Mouse (Mus musculus) adrenal gland (tissue): ENCODE results near the gene Trmt1.
"Not testable (repeated sequence)": the region's sequence is repeated elsewhere in the genome, so short reads cannot be mapped to it uniquely, and the experiment has no call there.

ENCODE experiments used
- intact Hi-C: fragments of 180-260 bp; cut with DNase I; formaldehyde crosslinking; loops from one replicate; pipeline ENCODE4 v1.15.1; 2025

The Trmt1 gene

DNA sequence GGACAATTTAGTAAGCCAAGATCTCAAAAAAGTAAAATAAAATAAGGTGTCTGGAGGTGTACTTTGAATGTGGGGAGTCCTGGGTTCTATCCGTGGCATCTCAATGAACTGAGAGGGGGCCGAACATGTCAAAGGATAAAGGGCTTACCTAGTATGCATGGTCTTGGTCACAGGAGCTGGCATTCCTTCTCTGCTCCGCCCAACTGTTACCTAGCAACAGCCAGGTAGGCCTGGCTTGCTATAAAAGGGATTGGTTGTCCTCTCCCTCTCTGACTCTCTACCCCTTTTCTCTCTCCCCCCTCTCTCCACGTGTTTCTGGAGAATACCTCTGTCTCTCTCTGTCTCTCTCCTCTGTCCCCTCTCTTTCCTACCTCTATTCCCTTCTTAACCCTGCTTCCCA, 28.4 kb upstream of the Trmt1 start:
- intact Hi-C loops = no loop called here

DNA sequence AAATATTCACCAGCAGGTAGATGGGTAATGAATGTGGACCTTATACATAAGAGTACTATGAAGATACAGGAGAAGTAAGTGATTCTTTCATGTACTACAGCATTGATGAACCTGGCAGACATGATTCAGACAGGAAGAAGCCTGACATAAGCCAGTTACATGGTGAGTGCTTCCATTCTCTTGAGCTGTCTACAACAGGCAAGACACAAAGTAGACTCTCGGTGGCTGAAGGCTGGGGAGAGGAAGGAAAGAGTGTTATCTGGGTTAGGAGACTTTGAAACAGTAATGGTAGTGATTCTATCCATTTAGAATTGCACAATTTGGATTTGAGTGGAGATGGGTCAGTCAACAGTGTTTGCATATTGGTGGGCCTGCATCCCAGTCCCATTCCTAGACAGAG, 27.2 kb upstream of the Trmt1 start:
- intact Hi-C loops = no loop called here

DNA sequence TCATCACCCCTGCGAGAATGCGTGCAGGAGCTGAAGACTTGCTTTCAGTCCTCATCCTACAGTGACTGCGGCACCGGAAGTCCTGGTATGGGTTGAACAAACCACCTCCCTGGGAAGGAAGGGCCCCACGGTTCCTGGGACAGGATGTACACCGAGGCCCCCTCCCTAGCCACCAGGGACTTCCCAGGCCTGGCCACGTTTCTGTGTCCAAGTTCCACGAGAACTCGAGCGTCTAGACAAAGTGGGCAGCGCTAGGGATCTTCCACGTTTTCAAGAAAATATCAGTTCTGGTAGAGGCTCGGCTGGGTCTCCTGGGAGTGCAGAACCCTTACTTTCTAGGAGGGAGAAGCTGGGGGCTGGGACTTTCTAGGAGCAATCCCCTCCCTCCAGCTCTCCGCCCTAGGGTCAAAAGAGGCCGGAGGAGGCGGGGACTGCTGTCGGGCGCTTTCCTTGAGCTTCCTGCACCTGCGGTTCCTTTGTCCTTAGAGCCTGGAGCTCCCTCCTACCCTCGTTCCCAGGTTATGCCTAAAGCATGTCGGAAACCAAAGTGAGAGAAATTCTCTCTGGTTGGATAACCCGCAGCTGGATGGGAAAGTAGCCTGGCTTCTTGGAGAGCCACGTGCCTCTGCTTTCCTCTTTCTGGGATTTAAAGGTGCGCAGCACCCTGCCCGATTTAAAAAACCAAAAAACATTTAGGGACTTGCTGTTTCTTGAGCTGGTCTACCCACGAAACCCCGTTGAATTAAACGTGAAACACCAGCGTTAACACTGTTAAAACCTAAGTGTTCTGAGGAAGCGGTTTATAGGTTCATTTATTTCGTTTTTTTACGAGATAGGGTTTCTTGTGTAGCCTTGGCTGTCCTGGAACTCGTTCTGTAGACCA, 25.9 kb upstream of the Trmt1 start:
- intact Hi-C loops = no loop called here

DNA sequence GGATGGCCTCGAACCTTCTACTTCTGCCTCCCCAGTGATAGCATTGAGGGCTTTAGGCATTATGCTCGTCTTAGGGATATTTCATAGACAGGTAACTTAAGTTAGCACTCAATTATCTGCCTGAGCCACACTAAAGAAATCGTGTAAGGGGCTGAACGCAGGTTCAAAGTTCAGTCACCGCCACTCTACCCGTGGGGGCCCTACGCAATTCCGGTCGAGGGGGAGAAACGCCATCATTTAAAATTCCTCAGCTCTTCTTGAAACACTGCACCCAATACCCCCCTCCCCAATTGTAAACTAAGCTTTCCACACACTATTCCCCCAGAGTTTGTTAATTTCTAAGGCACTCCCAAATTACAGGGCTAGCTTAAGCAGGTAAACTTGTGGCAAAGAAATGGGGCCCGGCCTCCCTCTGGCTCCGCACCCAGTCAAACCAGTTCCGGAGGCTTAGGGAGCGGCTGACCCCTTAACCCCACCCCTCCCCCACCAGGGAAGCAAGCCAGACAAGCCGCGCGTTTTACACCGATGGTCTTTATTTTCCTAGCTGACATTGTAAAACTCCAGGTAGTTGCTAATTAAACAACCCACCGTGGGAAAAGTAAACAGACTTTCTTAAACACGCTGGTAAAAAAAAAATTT, 25.2 kb upstream of the Trmt1 start:
- intact Hi-C loops = no loop called here

DNA sequence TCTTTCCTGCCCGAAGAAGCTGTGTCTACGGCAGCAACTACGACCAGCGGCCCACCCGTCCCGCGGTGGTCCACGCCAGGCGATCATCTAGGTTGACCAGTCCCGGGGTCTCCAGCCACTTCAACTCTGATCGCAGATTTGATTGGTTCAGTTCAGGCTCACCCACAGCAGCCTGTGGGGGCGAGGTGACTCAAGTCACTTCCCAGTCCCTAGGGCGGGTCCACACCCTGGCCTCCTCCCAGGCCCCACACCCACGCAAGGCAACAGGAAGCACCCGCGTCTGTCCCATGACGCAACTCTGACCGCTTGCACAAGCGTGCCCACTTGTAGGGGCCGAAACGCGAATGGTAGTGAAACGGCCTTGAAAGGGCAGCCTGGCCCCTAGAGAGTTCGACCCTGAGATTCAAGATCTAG, 24.6 kb upstream of the Trmt1 start:
- intact Hi-C loops = no loop called here

DNA sequence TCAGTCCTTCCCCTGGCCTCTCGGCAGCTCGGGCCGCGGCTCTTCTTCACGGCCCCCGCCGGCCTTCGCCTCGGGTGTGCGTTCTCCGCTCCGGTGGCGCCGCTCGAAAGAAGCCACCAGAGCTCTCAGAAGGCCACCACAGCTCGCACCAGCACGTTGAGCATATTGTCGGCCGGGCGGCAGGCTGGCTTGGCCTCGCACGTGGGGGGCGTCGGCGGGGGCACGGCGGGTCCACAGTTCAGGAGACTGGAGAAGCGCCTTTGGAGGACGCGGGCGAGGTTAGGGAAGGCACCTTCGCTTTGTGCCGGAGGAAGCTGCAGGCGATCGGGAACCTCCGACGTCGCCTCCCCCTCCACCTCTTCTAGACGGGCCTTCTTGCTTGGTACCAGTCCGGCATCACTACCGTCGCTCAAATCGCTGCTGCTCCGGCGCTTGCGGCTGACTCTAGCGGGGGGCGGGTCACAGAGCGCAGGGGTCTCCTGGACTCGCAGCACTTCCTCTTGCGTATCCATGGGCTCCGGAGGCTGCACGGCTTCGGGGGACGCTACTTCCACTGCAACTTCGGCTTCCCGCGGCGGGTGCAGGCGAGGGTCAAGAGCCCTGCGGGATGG, 24.0 kb upstream of the Trmt1 start:
- intact Hi-C loops = no loop called here

DNA sequence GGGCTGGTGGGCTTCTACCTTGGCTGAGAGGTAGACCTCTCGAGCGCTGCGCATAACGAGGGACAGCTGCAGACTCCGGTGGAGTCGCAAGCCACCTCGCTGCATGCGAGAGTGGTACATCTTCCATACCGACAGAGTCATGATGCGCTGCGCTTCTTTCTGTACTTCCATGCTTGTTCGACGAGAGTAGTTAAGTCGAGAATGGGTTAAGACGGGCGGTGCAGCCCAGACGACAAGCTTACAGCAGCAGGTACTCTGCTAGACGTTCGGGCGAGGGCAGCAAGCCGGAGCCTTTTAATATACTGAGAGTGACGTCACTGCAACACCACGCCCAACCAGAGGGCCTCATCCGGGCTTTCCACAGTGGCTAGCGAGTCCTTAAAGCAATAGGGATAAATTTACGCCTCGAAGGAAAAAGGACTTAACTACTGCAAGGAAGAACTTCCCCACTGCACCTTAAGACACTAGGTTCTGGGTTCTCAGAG, 23.5 kb upstream of the Trmt1 start, which contains the start of gene Ier2:
Gene Ier2, minus strand, starts transcription at position 272 of the 485 bp plus-strand sequence.
- intact Hi-C loops = no loop called here

DNA sequence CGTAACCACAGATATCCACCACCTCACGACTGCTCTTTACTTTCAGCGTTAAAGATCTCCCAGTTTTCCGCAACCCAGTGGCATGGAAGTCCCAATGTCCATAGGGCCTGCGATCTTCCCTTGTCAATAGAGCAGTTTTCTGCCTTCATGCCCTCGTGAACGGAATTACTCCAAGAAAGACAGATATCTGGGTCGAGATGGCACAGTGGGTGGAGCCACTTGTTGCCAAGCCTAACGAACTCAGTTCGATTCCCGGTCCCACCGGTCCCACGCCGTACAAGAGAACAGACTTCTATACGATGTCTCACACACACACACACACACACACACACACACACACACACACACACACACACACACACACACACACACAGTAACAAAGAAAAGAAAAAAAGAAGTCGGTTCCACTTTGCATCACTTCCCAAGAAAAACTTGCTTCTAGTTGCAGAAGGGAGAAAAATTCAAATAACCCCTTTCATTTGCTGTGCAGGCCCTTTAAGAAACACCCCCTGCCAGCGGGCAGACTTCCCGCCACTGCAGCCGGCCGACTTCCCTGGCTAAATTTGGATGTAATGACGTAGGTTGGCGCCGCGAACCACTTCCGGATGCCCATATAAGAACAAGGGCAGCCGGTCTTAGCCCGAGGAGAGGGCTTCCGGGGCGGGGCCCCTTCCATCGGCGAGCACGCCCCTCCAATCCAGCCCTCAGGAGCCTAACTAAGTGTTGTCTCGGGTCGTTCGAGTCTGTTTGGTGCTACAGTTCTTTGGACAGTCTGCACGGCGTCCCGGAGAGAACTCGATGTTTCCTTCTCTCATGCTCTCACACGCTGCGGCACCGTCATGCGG, 22.4 kb upstream of the Trmt1 start:
- intact Hi-C loops = no loop called here

DNA sequence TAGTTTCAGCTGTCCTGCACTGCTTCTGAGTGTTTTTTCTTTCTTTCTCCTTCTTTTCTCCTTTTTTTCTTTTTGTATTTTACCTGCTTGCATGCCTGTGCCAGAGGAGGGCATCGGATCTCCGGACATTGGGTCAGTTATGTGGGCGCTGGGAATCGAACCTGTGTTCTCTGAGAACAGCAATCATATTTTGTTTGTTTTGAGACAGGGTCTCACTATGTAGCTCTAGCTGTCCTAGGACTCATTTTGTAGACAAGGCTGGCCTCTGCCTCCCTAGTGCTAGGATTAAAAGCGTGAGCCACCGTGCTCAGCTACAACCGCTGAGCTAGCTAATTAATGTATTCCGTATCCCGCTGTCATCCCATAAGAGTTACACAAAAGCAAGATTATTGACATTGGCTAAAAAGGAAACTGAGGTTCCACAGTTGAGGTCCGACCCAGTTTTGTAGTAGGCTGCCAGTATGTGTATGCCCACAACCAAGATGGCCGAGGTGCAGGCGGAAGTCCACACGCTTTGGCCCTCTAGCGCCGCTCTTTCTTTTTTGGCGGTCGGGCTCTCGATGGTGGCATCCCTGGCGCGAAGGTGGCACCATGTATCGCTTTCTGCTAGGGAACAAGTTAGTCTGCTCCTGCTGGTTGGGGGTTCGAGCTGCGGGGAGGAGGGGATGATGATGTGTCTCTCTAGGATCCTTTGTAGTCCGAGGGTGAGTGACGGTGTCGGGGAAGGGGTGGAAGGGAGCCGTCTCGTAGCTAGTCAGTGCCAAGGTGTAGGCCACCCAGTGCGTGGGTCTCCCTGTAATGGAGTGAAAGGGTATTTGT, 21.3 kb upstream of the Trmt1 start:
- intact Hi-C loops = no loop called here

DNA sequence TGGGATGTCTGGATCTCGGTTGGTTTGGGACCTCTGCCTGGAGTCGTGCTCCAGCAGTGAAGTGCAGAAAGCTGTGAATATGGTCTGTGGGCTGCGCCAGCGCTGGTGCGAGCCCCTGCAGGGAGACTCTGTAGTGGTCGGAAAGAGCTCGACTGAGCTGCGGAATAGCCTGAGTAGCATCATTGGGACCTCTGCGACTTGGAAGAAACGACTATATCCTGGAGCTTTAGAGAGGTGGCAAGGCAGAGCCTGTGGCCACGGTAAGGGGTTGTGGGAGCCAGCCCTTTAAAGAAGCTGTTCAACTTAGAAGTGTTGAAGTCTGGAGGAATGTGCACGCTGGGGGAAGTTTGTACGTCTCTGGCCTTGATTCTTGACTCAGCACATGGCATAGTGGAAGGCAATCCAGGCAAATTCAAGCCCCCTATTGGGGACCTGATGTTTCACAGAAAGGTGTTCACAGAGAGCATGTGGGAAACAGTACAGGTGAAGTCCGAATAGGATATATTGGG, 20.7 kb upstream of the Trmt1 start:
- intact Hi-C loops = no loop called here

DNA sequence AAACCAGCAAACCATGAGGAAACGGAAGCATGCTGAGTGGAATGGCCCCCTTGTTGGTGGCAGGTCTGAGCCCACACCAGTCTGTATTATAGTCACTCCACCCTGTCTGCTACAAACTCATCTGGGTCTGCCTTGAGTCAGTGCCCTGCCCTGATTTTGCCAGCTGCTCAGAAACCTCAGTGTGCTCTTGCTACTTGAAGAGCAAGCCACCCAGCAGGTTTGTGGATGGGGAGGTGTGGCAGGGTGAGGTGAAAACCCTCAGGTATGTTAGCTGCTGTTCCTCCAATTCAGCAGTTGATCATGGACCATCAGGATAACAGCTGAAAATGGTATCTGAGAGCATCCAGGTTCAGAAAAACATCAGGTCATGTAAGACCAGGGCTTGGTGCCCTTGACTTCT, 18.0 kb upstream of the Trmt1 start:
- intact Hi-C loops = no loop called here

DNA sequence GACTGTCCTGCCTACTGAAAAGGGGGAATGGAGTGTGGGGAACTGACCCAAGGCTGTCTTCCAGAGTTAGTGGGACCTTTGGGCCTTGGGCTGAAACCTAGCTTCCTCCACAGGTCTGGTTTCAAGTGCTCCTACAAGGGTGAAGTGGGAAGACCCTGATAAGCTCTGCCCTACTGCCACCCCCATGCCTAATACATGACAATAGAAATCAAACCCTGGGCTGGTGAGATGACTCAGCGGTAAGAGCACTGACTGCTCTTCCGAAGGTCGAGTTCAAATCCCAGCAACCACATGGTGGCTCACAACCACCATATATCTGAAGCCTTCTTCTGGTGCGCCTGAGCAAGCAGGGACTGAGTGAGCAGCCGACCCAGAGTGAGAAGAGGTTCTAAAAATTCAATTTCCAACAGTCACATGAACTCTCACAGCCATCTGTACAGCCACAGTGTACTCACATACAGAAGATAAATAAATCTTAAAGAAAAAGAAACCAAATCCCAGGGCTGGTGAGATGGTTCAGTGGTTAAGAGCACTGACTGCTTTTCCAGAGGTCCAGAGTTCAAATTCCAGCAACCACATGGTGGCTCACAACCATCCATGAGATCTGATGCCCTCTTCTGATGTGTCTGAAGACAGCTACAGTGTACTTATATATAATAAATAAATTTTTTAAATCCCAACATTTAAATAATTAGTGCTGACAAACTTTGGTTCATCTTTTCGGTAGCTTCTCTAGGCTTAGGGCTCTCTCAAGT, 17.2 kb upstream of the Trmt1 start:
- intact Hi-C loops = no loop called here

DNA sequence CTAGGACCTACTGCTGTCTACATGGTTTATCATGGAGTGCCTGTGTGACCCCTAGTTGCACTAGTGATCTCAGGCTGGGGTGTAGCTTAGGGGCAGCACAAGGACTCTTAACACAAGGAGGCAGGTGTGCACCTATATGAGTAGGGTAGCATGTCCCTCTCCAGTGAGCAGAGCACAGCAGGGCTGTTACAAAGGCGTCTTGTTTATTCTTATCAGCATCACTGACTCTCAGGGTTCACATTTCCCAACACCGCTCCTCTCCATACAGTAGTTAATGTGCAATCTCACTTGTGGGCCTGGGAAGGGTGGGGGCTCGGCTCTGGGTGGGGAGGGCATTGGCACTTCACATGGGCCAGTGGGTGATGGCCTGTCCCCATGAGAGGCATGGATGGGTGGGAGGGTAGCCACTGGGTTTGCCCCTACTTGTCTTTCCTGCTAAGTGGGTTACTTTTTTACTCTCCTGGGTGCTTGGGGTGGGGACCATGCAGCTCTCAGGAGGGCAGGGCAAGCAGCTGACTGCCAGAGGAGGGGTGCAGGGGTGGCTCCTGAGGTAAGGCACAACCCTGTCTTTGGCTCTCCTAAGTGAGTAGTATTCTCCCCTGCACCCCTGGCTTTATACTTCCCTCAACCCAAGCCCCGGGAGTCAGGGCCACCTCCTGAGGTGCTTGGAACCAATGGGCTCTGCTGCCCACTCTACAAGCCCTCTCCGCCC, 15.7 kb upstream of the Trmt1 start:
- intact Hi-C loops = not testable (repeated sequence)

DNA sequence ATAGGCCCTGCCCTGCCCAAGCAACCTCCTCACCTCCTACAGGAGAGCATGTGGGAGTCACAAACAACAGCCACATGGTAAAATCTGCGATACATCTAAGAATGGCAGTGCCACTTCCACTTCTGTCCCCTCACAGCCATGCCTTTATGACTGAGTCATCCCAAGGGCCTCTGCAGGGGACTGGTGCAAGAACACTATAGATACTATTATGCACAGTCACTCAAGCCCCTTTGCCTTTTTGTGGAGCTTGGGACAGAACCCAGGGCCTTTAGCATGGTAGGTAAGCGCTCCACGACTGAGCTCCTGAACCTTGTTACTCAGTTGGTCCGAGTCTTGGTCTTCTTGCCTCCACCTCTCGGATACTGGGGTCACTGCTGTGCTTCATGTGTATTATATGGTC, 8.8 kb upstream of the Trmt1 start:
- intact Hi-C loops = no loop called here

DNA sequence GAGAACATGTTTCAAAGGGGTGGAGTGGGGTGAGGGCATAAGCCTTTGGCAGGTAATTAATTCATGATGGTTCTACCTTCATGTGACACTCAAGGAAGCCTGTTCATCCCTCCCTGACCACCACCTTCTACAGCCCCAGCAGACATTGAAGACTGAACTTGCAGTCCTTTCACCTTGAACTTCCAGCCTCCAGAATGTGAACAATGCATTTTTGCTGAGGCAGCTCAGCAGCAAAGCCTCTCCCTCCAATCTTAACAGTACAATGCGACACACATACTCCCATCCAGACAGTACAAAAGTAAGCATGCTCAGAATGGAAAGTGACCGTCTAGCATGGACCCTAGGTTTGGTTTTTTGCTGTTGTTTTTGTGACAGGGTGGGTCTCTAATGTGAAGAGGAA, 4.6 kb upstream of the Trmt1 start:
- intact Hi-C loops = no loop called here

DNA sequence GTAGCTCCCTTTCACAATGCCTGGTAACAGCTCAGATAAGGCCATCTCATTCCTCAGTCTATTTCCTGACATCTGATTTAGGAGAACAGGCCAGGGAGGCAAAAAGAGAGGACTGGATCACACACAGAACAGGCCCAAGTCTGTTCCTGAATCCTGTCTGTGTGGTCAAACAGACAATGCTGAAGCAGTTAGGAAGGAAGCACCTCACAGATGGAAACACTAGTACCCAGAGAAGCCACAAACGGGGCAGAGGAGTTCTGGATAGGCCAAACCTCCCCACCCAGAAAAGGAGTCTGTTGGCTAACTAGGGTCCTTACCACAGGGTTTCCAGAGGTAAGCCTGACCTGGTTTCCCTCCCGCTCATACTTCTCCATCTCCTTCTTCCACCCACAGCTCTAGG, 3.9 kb upstream of the Trmt1 start:
- intact Hi-C loops = no loop called here

DNA sequence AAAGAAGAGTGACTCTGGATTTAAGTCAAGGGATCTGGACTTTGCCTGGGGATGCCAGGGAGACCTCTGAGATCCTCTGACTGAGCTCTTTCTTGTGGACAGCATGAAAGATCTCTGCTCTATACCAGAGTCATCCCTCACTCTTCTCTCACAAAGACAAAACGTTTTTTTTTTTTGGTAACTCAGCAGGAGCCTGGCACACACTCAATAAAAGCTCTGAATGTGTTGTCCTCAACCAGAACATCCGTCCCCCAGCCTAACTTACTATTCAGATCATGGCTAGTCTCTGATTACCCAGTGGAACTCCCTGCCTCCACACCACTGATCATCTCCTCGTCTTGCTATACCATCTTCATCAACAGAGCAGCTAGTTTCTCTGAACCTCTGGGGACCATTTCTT, 1.6 kb upstream of the Trmt1 start:
- intact Hi-C loops = no loop called here

DNA sequence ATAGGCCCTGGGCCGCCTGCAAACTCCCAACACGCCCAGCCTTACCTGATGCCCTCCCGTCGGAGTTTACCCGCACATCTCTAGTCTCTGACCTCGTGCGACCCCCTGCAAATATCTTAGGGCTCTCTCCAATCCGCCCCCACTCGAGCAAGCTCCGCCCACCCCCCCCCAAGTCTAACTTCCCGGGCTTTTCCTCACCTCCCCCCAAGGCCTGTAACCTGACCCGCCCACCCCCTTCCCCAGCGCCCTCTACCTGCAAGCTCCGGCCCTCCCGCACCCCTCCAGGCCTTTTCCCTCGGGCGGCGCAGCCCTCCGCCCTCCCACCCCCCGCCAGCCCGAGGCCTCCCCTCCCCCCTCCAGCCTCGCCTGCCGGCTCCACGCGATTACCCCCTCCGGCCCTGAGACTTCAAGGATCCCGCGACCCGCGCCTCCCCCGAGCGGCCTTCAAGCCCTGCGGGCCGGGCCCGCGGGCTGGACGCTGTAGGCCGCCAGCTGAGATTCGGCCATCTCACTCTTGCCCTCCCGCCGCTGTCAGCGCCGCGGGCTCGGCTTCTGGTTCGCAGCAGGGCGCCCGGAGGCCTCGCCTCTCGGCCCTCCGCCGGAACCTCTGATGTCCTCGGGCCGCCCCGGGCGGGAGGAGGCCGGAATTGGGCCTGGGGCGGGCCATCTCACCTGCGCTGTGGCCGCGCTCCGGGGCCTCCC, 1.0 kb downstream of the Trmt1 start:
- intact Hi-C loops = no loop called here
